Mouse (Mus musculus) right cerebral cortex, postnatal 14 days (tissue): ENCODE data around the gene Hist1h2be.
"Not testable (repeated sequence)": the region's sequence is repeated elsewhere in the genome, so short reads cannot be mapped to it uniquely, and the experiment has no call there.

Experiments
- DNase-seq: peaks from one replicate; pipeline ENCODE4 v3.0.0; 2022

Gene Hist1h2be

GRCm38 (mm10) chr13:23544787-23545120, 76.2 kb downstream of the Hist1h2be start:
- DNase-seq = not testable (repeated sequence)

GRCm38 (mm10) chr13:23543965-23544786, 76.7 kb downstream of the Hist1h2be start, which contains the start of gene Hist1h3f:
Gene Hist1h3f, plus strand, starts transcription at chr13:23544052.
- DNase-seq = peak; percentile 25

GRCm38 (mm10) chr13:23542999-23543607, 77.8 kb downstream of the Hist1h2be start, which contains the start of gene Hist1h2bh:
Gene Hist1h2bh, minus strand, starts transcription at chr13:23543392.
- not testable (repeated sequence) for DNase-seq

GRCm38 (mm10) chr13:23542225-23542980, 78.5 kb downstream of the Hist1h2be start:
- not testable (repeated sequence) for DNase-seq

GRCm38 (mm10) chr13:23541497-23541896, 79.4 kb downstream of the Hist1h2be start:
- no peak for DNase-seq

GRCm38 (mm10) chr13:23539821-23540220, 81.1 kb downstream of the Hist1h2be start:
- not testable (repeated sequence) for DNase-seq

GRCm38 (mm10) chr13:23538249-23538648, 82.7 kb downstream of the Hist1h2be start:
- DNase-seq = no peak

- no peak for DNase-seq
Observed at GRCm38 (mm10) chr13:23537006-23537710, 83.8 kb downstream of the Hist1h2be start.

- DNase-seq = no peak
Observed at GRCm38 (mm10) chr13:23536076-23536822, 84.7 kb downstream of the Hist1h2be start.

- DNase-seq = peak; percentile 91
Observed at GRCm38 (mm10) chr13:23535137-23536075, 85.5 kb downstream of the Hist1h2be start, which contains the start of gene Hist1h3g. Gene Hist1h3g, plus strand, starts transcription at chr13:23535422.

- DNase-seq = no peak
Observed at GRCm38 (mm10) chr13:23534368-23535131, 86.4 kb downstream of the Hist1h2be start.
